Mouse (Mus musculus): Measurements from ENCODE around the gene Ndufab1. TPM values are rescaled to one million over a fixed set of nuclear protein-coding genes. Genes with fewer than 3 reads are reported as not detected.
"Not testable (repeated sequence)": the region's sequence is repeated elsewhere in the genome, so short reads cannot be mapped to it uniquely, and the experiment has no call there.

The Ndufab1 gene
- polyA plus RNA-seq, 1 experiment from 2014 or later = 993 TPM

GRCm38 (mm10) chr7:122125636-122126035 is 23.9 kb upstream of the Ndufab1 start:
- Histone ChIP-seq H3K4me3 (ENCODE audit: low read length) (no peak overlapping the region), H3K27ac (ENCODE audit: low read length) (no peak overlapping the region), H3K4me2 (ENCODE audit: low read depth, low read length) (no peak overlapping the region), H3K36me3 (ENCODE audit: control insufficient read depth, insufficient read depth, low read length) (peaks cover 4% of the 10 kb centered on the region; the same call in 1 of the 2 replicates), H3K4me1 (ENCODE audit: control insufficient read depth, insufficient read depth, low read length) (no peaks in the 10 kb centered on the region), H3K27me3 (replicated peaks; ENCODE audit: control insufficient read depth, insufficient read depth, low read length) (no peaks in the 10 kb centered on the region), H3K9ac (ENCODE audit: low read depth, low read length) (no peak overlapping the region), H3K9me3 (ENCODE audit: control insufficient read depth, low read length) (no peaks in the 10 kb centered on the region)
- 76% methylated on average over 8 of the region's 8 CpGs for WGBS
- ATAC-seq = no peak

GRCm38 (mm10) chr7:122123518-122123917 is 21.8 kb upstream of the Ndufab1 start:
- no peak for ATAC-seq

DNA sequence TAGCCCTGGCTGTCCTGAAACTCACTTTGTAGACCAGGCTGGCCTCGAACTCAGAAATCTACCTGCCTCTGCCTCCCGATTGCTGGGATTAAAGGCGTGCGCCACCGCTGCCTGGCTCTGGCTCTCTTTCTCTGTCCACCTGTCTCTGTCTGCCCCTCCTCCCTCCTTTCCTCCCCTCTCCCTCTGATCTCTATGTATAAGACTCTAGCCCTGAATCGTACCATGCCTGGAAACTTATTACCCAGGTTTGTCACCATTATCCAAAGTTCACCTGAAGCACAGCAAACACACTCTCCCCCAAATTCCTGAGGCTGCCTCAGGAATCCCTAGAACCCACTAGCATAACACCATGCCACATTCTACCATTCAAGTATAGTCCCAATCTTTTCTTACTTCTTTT is 6.5 kb upstream of the Ndufab1 start:
- Histone ChIP-seq H3K36me3 (ENCODE audit: control insufficient read depth, insufficient read depth, low read length) (0 out of 2 replicates have a peak, but pooled peaks cover 2% of the 10 kb centered on the region), H3K4me1 (ENCODE audit: control insufficient read depth, insufficient read depth, low read length) (no peaks in the 10 kb centered on the region), H3K4me2 (ENCODE audit: low read depth, low read length) (no peak overlapping the region), H3K9ac (ENCODE audit: low read depth, low read length) (no peak overlapping the region), H3K27me3 (replicated peaks; ENCODE audit: control insufficient read depth, insufficient read depth, low read length) (no peaks in the 10 kb centered on the region), H3K9me3 (ENCODE audit: control insufficient read depth, low read length) (no peaks in the 10 kb centered on the region), H3K4me3 (ENCODE audit: low read length) (no peak overlapping the region), H3K27ac (ENCODE audit: low read length) (no peak overlapping the region)
- 85% methylated on average over 6 of the region's 6 CpGs for WGBS
- no peak for ATAC-seq

More at GRCm38 (mm10) chr7:122123518-122123917, 21.8 kb upstream of the Ndufab1 start:
- H3K27me3 ChIP-seq (replicated peaks; ENCODE audit: control insufficient read depth, insufficient read depth, low read length) = no peaks in the 10 kb centered on the region
- H3K4me2 ChIP-seq (ENCODE audit: low read depth, low read length) = no peak overlapping the region
- H3K4me3 ChIP-seq (ENCODE audit: low read length) = no peak overlapping the region
- H3K36me3 ChIP-seq (ENCODE audit: control insufficient read depth, insufficient read depth, low read length) = peaks cover 9% of the 10 kb centered on the region
- H3K9ac ChIP-seq (ENCODE audit: low read depth, low read length) = no peak overlapping the region
- H3K9me3 ChIP-seq (ENCODE audit: control insufficient read depth, low read length) = no peaks in the 10 kb centered on the region
- WGBS = 88% methylated on average over 4 of the region's 4 CpGs
- H3K4me1 ChIP-seq (ENCODE audit: control insufficient read depth, insufficient read depth, low read length) = no peaks in the 10 kb centered on the region
- H3K27ac ChIP-seq (ENCODE audit: low read length) = no peak overlapping the region

GRCm38 (mm10) chr7:122101014-122101746 is 506 bp downstream of the Ndufab1 start:
- not testable (repeated sequence) for H3K36me3 ChIP-seq (ENCODE audit: control insufficient read depth, insufficient read depth, low read length); H3K27me3 ChIP-seq (replicated peaks; ENCODE audit: control insufficient read depth, insufficient read depth, low read length); H3K9me3 ChIP-seq (ENCODE audit: control insufficient read depth, low read length); H3K4me1 ChIP-seq (ENCODE audit: control insufficient read depth, insufficient read depth, low read length)
- peak overlapping the region; percentile 1; the same call in 1 of the 2 replicates for H3K27ac ChIP-seq (ENCODE audit: low read length)
- ATAC-seq = peak; percentile 84
- H3K4me3 ChIP-seq (ENCODE audit: low read length) = peak overlapping the region; percentile 70
- H3K4me2 ChIP-seq (ENCODE audit: low read depth, low read length) = peak overlapping the region; percentile 75
- WGBS = 7% methylated on average over 26 of the region's 28 CpGs
- peak overlapping the region; percentile 88 for H3K9ac ChIP-seq (ENCODE audit: low read depth, low read length)

GRCm38 (mm10) chr7:122099222-122099621 is 2.5 kb downstream of the Ndufab1 start:
- Histone ChIP-seq H3K9ac (ENCODE audit: low read depth, low read length) (no peak overlapping the region), H3K9me3 (ENCODE audit: control insufficient read depth, low read length) (no peaks in the 10 kb centered on the region), H3K4me2 (ENCODE audit: low read depth, low read length) (0 out of 2 replicates have a peak overlapping the region, but pooled peaks have one; percentile 10), H3K4me3 (ENCODE audit: low read length) (no peak overlapping the region), H3K4me1 (ENCODE audit: control insufficient read depth, insufficient read depth, low read length) (peaks cover 9% of the 10 kb centered on the region), H3K27ac (ENCODE audit: low read length) (no peak overlapping the region), H3K36me3 (ENCODE audit: control insufficient read depth, insufficient read depth, low read length) (peaks cover 22% of the 10 kb centered on the region), H3K27me3 (replicated peaks; ENCODE audit: control insufficient read depth, insufficient read depth, low read length) (no peaks in the 10 kb centered on the region)
- ATAC-seq = no peak
- 59% methylated on average over 4 of the region's 4 CpGs for WGBS

GRCm38 (mm10) chr7:122098009-122098408 is 3.7 kb downstream of the Ndufab1 start:
- 82% methylated on average over 3 of the region's 3 CpGs for WGBS
- Histone ChIP-seq H3K4me3 (ENCODE audit: low read length) (no peak overlapping the region), H3K27ac (ENCODE audit: low read length) (no peak overlapping the region), H3K4me1 (ENCODE audit: control insufficient read depth, insufficient read depth, low read length) (peaks cover 9% of the 10 kb centered on the region), H3K4me2 (ENCODE audit: low read depth, low read length) (no peak overlapping the region), H3K36me3 (ENCODE audit: control insufficient read depth, insufficient read depth, low read length) (peaks cover 22% of the 10 kb centered on the region), H3K9ac (ENCODE audit: low read depth, low read length) (no peak overlapping the region), H3K27me3 (replicated peaks; ENCODE audit: control insufficient read depth, insufficient read depth, low read length) (no peaks in the 10 kb centered on the region), H3K9me3 (ENCODE audit: control insufficient read depth, low read length) (no peaks in the 10 kb centered on the region)
- ATAC-seq = no peak

DNA sequence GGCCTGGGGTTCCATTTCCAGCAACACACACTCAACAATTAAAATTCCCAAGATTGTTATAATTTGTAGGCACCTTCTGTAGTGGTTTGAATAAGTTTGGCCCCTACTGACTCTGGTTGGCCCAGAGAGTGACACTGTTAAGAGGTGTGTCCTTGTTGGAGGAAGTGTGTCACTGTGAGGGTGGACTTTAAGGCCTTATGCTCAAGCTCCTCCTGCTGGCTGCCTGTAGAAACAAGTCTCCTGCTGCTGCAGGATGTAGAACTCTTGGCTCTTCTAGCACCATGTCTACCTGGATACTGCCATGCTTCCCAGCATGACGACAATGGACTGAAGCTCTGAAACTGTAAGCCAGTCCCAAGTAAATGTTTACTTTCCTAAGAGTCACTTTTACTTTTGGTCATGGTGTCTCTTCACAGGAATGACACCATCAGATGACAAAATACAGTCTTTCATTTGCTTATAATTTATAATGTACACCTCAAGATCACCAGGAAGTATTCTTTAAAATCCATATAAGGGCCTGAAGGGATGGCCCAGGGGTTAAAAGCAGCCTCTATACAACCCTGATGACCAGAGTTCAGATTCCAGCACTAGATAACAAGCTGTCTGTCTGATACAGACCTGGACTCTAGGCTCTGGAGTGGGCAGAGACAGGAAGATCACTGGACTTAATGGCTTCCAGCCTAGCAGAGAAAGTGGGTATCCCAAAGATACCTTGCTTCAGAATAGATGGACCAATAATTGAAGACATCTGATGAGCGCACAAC is 6.9 kb downstream of the Ndufab1 start:
- Histone ChIP-seq H3K4me3 (ENCODE audit: low read length) (no peak overlapping the region), H3K27ac (ENCODE audit: low read length) (no peak overlapping the region), H3K27me3 (replicated peaks; ENCODE audit: control insufficient read depth, insufficient read depth, low read length) (no peaks in the 10 kb centered on the region), H3K9ac (ENCODE audit: low read depth, low read length) (no peak overlapping the region), H3K9me3 (ENCODE audit: control insufficient read depth, low read length) (no peaks in the 10 kb centered on the region), H3K4me1 (ENCODE audit: control insufficient read depth, insufficient read depth, low read length) (peaks cover 1% of the 10 kb centered on the region), H3K36me3 (ENCODE audit: control insufficient read depth, insufficient read depth, low read length) (peaks cover 29% of the 10 kb centered on the region), H3K4me2 (ENCODE audit: low read depth, low read length) (no peak overlapping the region)
- 89% methylated on average over 2 of the region's 2 CpGs for WGBS
- ATAC-seq = peak; percentile 66

DNA sequence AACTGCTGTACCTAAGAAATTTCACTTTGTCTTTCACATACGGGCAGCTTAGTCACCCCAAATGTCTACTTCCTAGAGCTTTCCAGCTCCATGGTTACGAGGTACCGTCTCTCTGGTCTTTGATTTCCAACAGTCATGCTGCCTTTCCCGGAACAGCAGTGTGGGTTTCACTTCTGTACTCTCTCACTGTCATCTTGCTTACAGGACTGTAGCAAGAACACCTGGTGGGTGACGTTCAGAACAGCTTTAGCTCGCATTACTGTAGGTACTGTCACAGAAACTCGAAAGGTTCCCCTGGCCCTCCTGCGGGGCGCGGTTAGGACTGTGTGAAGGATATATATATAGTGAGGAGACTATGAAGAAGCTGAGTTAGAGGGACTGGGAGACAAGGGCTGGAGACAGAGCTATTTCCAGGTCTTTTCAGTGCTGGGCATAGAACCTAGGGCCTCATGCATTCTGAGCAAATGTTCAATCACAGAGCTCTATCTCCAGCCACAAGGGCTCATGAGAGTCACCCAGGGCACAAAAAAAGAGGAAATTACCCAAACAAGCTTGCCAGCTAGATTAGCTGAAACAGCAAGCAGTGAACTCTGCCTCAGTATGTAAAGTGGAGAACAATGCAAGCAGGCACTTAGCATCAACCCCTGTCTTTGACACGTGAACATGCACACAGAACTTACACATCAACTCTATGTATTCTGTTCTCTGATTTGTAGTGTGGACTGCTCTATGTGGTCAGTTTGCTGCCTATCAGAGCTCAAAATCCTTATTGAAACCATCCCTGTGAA is 14.3 kb downstream of the Ndufab1 start:
- H3K9me3 ChIP-seq (ENCODE audit: control insufficient read depth, low read length) = no peaks in the 10 kb centered on the region
- 86% methylated on average over 11 of the region's 11 CpGs for WGBS
- no peaks in the 10 kb centered on the region for H3K27me3 ChIP-seq (replicated peaks; ENCODE audit: control insufficient read depth, insufficient read depth, low read length)
- H3K9ac ChIP-seq (ENCODE audit: low read depth, low read length) = no peak overlapping the region
- no peak for ATAC-seq
- no peak overlapping the region for H3K27ac ChIP-seq (ENCODE audit: low read length)
- no peak overlapping the region for H3K4me3 ChIP-seq (ENCODE audit: low read length)
- H3K4me1 ChIP-seq (ENCODE audit: control insufficient read depth, insufficient read depth, low read length) = no peaks in the 10 kb centered on the region
- H3K36me3 ChIP-seq (ENCODE audit: control insufficient read depth, insufficient read depth, low read length) = peaks cover 14% of the 10 kb centered on the region; the same call in 1 of the 2 replicates
- H3K4me2 ChIP-seq (ENCODE audit: low read depth, low read length) = no peak overlapping the region

- Histone ChIP-seq H3K27me3 (replicated peaks; ENCODE audit: control insufficient read depth, insufficient read depth, low read length) (no peaks in the 10 kb centered on the region), H3K27ac (ENCODE audit: low read length) (no peak overlapping the region), H3K4me1 (ENCODE audit: control insufficient read depth, insufficient read depth, low read length) (peaks cover 10% of the 10 kb centered on the region), H3K4me2 (ENCODE audit: low read depth, low read length) (no peak overlapping the region), H3K36me3 (ENCODE audit: control insufficient read depth, insufficient read depth, low read length) (peaks cover 20% of the 10 kb centered on the region), H3K9ac (ENCODE audit: low read depth, low read length) (no peak overlapping the region), H3K4me3 (ENCODE audit: low read length) (no peak overlapping the region), H3K9me3 (ENCODE audit: control insufficient read depth, low read length) (no peaks in the 10 kb centered on the region)
- ATAC-seq = no peak
- WGBS = 89% methylated on average over 1 of the region's 1 CpGs
These were observed 20.6 kb downstream of the Ndufab1 start for GRCm38 (mm10) chr7:122081071-122081470.
